8 mouse cellular contexts compared by ENCODE assay signal in genomic region chr10:28074653-28075451, GRCm38 (mm10). TPM values are rescaled to one million over a fixed set of nuclear protein-coding genes. Genes with fewer than 3 reads are reported as not detected.
A peak's percentile ranks its signal among the peaks of the same experiment; 100 is the strongest.
DNase-seq lines count a peak whose midpoint lies in the region; ATAC-seq lines count a peak whose summit lies in the region.

TSS of gene Ptprk (plus strand) at chr10:28074820.

- ATAC-seq in lung, embryonic 15.5 days (ENCODE audit: borderline replicate concordance, extremely low read depth, low FRiP score, low TSS enrichment), result peak; percentile 98

- peak within 1 kb of the TSS; percentile 84 for H3K4me3 ChIP-seq in hindbrain, embryonic 10.5 days
- peak within 1 kb of the TSS; percentile 83 for H3K4me3 ChIP-seq in lung, embryonic 15.5 days

- under 1% methylated on average over 77 of the region's 77 CpGs for WGBS in hindbrain, embryonic 10.5 days
- under 1% methylated on average over 66 of the region's 77 CpGs for WGBS in lung, embryonic 15.5 days

- peak; percentile 97 for DNase-seq in NIH3T3 (ENCODE audit: low read depth)
- peak; percentile 32 for DNase-seq in cerebellum, adult 9-10 months
- DNase-seq in frontal cortex, postnatal 10 days (ENCODE audit: low spot score in 2 of 2), result peak; percentile 82 to 88
- DNase-seq in hindbrain, embryonic 10.5 days (ENCODE audit: low spot score), result peak; percentile 93
- DNase-seq in layer of hippocampus, adult 9-11 months, result peak; percentile 90
- peak; percentile 94 for DNase-seq in retina, embryonic 14.5 days (ENCODE audit: low spot score)
- peak; percentile 91 for DNase-seq in urinary bladder, adult 2 months (ENCODE audit: low spot score)

- H3K9ac ChIP-seq in lung, embryonic 15.5 days, result peak within 1 kb of the TSS; percentile 88

- H3K27ac ChIP-seq in hindbrain, embryonic 10.5 days, result peak within 1 kb of the TSS; percentile 98
- peak within 1 kb of the TSS; percentile 97 for H3K27ac ChIP-seq in lung, embryonic 15.5 days

- H3K4me1 ChIP-seq in hindbrain, embryonic 10.5 days (replicated peaks), result peaks cover 19% of the 10 kb centered on the region
- H3K4me1 ChIP-seq in lung, embryonic 15.5 days, result peaks cover 26% of the 10 kb centered on the region

- no peaks in the 10 kb centered on the region for H3K36me3 ChIP-seq in hindbrain, embryonic 10.5 days
- no peaks in the 10 kb centered on the region for H3K36me3 ChIP-seq in lung, embryonic 15.5 days

- H3K9me3 ChIP-seq in hindbrain, embryonic 10.5 days, result no peaks in the 10 kb centered on the region
- H3K9me3 ChIP-seq in lung, embryonic 15.5 days, result no peaks in the 10 kb centered on the region

- H3K4me2 ChIP-seq in lung, embryonic 15.5 days, result peak within 1 kb of the TSS; percentile 63

- no peaks in the 10 kb centered on the region for H3K27me3 ChIP-seq in hindbrain, embryonic 10.5 days (ENCODE audit: insufficient read depth, poor library complexity, severe bottlenecking)
- H3K27me3 ChIP-seq in lung, embryonic 15.5 days, result no peaks in the 10 kb centered on the region

RNA-seq across cellular contexts. Expression of gene Ptprk, which starts in this region (rescaled TPM):
- 22.1 and 34.2 TPM in 2 replicates for polyA plus RNA-seq in hindbrain, embryonic 10.5 days (2016; fragmentation: Nextera tagmentation; extraction: Ambion mirVana)
- polyA plus RNA-seq in lung, embryonic 15.5 days (2015; fragmentation: Nextera tagmentation; extraction: Ambion mirVana), result 41.3 and 45.5 TPM in 2 replicates
- polyA plus RNA-seq in urinary bladder, adult 2 months (2012; rRNA removed), result 13.2 and 18.2 TPM in 2 replicates

Comparison
In these comparisons a context has a peak if more than half of its experiments do, and no peak if none do; other contexts are left out.
1. Peak in every context shown above with its lines: DNase-seq, ATAC-seq, H3K4me3 ChIP-seq and H3K27ac ChIP-seq.
2. DNase-seq: peak in every context shown above with its lines; median percentile 97 in NIH3T3; 94 in retina, embryonic 14.5 days; 93 in hindbrain, embryonic 10.5 days; 91 in urinary bladder, adult 2 months; 90 in layer of hippocampus, adult 9-11 months; 85 in frontal cortex, postnatal 10 days; 32 in cerebellum, adult 9-10 months.